Mouse (Mus musculus): ENCODE results near the gene Ccdc177. TPM values are rescaled to one million over a fixed set of nuclear protein-coding genes. Genes with fewer than 3 reads are reported as not detected.

Ccdc177 gene
- polyA plus RNA-seq, 1 experiment, result not detected

DNA sequence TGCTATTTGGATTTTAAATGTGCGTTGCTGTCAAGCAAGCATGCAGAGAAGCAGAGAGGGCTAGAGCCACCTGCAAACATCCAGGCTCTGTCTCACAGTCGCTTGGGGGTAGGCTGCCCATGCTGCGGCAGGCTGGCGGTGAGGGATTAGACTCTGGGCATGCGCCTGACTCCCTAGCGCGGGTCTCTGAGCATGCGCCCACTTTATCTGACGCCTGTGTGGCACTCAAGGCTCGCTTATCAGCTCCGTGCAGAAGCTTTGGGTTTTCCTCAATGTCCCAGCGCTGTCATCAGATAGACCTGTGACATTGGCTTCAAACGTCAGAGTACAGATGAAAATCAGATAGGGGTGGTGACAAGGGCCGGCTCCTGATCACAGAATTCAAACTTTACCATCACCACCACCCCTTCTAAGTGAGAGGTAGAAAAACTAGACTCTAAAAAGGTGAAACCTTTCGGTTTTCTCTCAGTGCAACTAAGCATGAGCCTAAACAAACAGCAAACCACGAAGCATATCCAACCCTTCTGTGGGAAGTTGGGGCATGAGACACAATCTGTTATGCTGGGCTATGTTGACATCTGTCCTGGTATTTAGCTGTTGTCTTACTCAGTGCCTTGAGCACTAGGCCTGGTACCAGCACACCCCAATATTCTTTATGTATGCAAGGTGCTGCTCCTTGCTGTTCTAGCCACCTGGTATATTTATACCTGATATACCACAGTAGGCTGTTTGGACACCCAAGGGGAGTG is 17.9 kb upstream of the Ccdc177 start:
- TF ChIP-seq POLR2A (IDR thresholded peaks at IDR 0.05; ENCODE audit: control insufficient read depth, extremely low read depth, insufficient read depth, low read length, poor library complexity) (no peak), CTCF (IDR thresholded peaks at IDR 0.05; ENCODE audit: borderline replicate concordance, control insufficient read depth, extremely low read depth, insufficient read depth, low read length, poor library complexity) (no peak)
- H3K36me3 ChIP-seq (ENCODE audit: control insufficient read depth, insufficient read depth, low read length), result no peaks in the 10 kb centered on the region
- no peak overlapping the region for H3K4me3 ChIP-seq (ENCODE audit: control insufficient read depth, insufficient read depth, low read length)
- peaks cover 5% of the 10 kb centered on the region for H3K4me1 ChIP-seq (replicated peaks; ENCODE audit: control insufficient read depth, insufficient read depth, low read length)
- H3K27me3 ChIP-seq (ENCODE audit: control insufficient read depth, insufficient read depth, low read length), result no peaks in the 10 kb centered on the region
- DNase-seq, result no peak
- H3K27ac ChIP-seq (ENCODE audit: control insufficient read depth, insufficient read depth, low read length), result no peak overlapping the region
- WGBS, result 58% methylated on average over 16 of the region's 16 CpGs

GRCm38 (mm10) chr12:80776046-80776634 is 15.7 kb upstream of the Ccdc177 start:
- Histone ChIP-seq H3K36me3 (ENCODE audit: control insufficient read depth, insufficient read depth, low read length) (no peaks in the 10 kb centered on the region), H3K27ac (ENCODE audit: control insufficient read depth, insufficient read depth, low read length) (no peak overlapping the region), H3K4me1 (replicated peaks; ENCODE audit: control insufficient read depth, insufficient read depth, low read length) (peaks cover 5% of the 10 kb centered on the region), H3K4me3 (ENCODE audit: control insufficient read depth, insufficient read depth, low read length) (no peak overlapping the region), H3K27me3 (ENCODE audit: control insufficient read depth, insufficient read depth, low read length) (no peaks in the 10 kb centered on the region)
- no peak for DNase-seq
- WGBS, result 67% methylated on average over 4 of the region's 4 CpGs
- TF ChIP-seq CTCF (IDR thresholded peaks at IDR 0.05; ENCODE audit: borderline replicate concordance, control insufficient read depth, extremely low read depth, insufficient read depth, low read length, poor library complexity) (no peak), POLR2A (IDR thresholded peaks at IDR 0.05; ENCODE audit: control insufficient read depth, extremely low read depth, insufficient read depth, low read length, poor library complexity) (no peak)

DNA sequence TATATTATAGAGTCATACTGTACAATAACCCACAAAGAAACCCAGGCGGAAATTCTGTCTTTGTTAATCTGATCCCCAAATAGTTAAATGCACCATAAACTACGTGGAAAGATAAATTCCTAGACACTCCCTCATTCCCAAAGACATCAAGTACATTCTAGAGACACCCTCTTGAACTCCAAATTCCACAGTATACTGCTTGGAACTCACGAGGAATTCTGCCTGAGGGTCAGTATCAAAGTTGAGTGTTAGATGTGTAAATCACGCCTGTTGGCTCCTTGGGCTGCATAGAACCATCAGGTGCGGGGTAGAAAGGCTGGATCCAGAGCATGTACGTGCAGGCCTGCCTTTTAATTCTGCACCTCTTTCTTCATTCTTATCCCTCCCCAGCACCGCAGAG is 14.3 kb upstream of the Ccdc177 start:
- TF ChIP-seq CTCF (IDR thresholded peaks at IDR 0.05; ENCODE audit: borderline replicate concordance, control insufficient read depth, extremely low read depth, insufficient read depth, low read length, poor library complexity) (no peak), POLR2A (IDR thresholded peaks at IDR 0.05; ENCODE audit: control insufficient read depth, extremely low read depth, insufficient read depth, low read length, poor library complexity) (no peak)
- no peaks in the 10 kb centered on the region for H3K27me3 ChIP-seq (ENCODE audit: control insufficient read depth, insufficient read depth, low read length)
- H3K36me3 ChIP-seq (ENCODE audit: control insufficient read depth, insufficient read depth, low read length), result no peaks in the 10 kb centered on the region
- DNase-seq, result no peak
- no peak overlapping the region for H3K27ac ChIP-seq (ENCODE audit: control insufficient read depth, insufficient read depth, low read length)
- 93% methylated on average over 7 of the region's 7 CpGs for WGBS
- no peak overlapping the region for H3K4me3 ChIP-seq (ENCODE audit: control insufficient read depth, insufficient read depth, low read length)
- peaks cover 5% of the 10 kb centered on the region for H3K4me1 ChIP-seq (replicated peaks; ENCODE audit: control insufficient read depth, insufficient read depth, low read length)

DNA sequence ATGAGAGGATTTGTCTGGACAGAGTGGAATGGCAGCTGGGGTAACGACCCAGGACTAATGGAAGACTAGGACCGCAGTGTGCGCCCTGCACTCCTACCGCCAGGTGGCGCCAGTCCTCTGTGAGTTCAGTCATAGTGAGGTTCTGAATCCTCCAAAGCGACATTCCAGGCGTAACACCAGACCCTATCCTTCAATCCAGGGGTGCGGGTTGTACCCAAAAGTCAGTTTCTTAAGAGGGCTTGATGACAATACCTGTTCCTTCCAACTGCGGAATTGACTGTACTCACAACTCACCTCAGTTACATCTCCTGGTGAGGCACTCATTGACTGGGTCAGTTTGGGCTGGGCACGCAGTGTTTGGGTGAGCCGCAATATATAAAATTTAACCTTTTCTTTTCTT is 9.2 kb upstream of the Ccdc177 start:
- 14% methylated on average over 11 of the region's 11 CpGs for WGBS
- Histone ChIP-seq H3K36me3 (ENCODE audit: control insufficient read depth, insufficient read depth, low read length) (no peaks in the 10 kb centered on the region), H3K4me1 (replicated peaks; ENCODE audit: control insufficient read depth, insufficient read depth, low read length) (no peaks in the 10 kb centered on the region), H3K4me3 (ENCODE audit: control insufficient read depth, insufficient read depth, low read length) (no peak overlapping the region), H3K27me3 (ENCODE audit: control insufficient read depth, insufficient read depth, low read length) (no peaks in the 10 kb centered on the region), H3K27ac (ENCODE audit: control insufficient read depth, insufficient read depth, low read length) (no peak overlapping the region)
- peak; percentile 54 for DNase-seq
- TF ChIP-seq CTCF (IDR thresholded peaks at IDR 0.05; ENCODE audit: borderline replicate concordance, control insufficient read depth, extremely low read depth, insufficient read depth, low read length, poor library complexity) (peak; percentile 93; the same call in 1 of the 2 replicates), POLR2A (IDR thresholded peaks at IDR 0.05; ENCODE audit: control insufficient read depth, extremely low read depth, insufficient read depth, low read length, poor library complexity) (no peak)

DNA sequence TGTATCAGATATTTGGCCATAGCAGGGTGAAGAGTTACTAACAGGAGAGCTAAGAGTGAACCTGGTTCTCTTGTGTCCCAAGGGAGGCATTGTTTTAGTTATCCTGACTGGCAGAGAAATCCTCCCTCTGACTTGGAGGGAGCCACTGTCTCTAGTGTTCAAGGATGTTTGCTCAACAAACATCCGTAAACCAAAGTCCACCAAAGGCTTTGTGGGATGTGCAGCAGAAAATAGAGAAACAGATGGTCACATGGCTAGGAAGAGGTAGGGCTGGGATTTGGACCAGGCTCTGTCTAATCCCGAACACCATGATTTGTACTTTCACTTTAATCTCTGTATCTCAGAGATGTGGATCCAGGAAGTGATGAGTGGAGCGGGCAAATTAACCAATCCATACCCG is 3.6 kb upstream of the Ccdc177 start:
- H3K27ac ChIP-seq (ENCODE audit: control insufficient read depth, insufficient read depth, low read length), result no peak overlapping the region
- H3K36me3 ChIP-seq (ENCODE audit: control insufficient read depth, insufficient read depth, low read length), result no peaks in the 10 kb centered on the region
- 70% methylated on average over 4 of the region's 4 CpGs for WGBS
- H3K27me3 ChIP-seq (ENCODE audit: control insufficient read depth, insufficient read depth, low read length), result peaks cover 13% of the 10 kb centered on the region
- TF ChIP-seq POLR2A (IDR thresholded peaks at IDR 0.05; ENCODE audit: control insufficient read depth, extremely low read depth, insufficient read depth, low read length, poor library complexity), result no peak
- TF ChIP-seq CTCF (IDR thresholded peaks at IDR 0.05; ENCODE audit: borderline replicate concordance, control insufficient read depth, extremely low read depth, insufficient read depth, low read length, poor library complexity), result no peak
- H3K4me3 ChIP-seq (ENCODE audit: control insufficient read depth, insufficient read depth, low read length), result no peak overlapping the region
- peaks cover 7% of the 10 kb centered on the region for H3K4me1 ChIP-seq (replicated peaks; ENCODE audit: control insufficient read depth, insufficient read depth, low read length)
- no peak for DNase-seq

- H3K36me3 ChIP-seq (ENCODE audit: control insufficient read depth, insufficient read depth, low read length), result no peaks in the 10 kb centered on the region
- no peak for TF ChIP-seq POLR2A (IDR thresholded peaks at IDR 0.05; ENCODE audit: control insufficient read depth, extremely low read depth, insufficient read depth, low read length, poor library complexity)
- no peak for TF ChIP-seq CTCF (IDR thresholded peaks at IDR 0.05; ENCODE audit: borderline replicate concordance, control insufficient read depth, extremely low read depth, insufficient read depth, low read length, poor library complexity)
- no peak overlapping the region for H3K4me3 ChIP-seq (ENCODE audit: control insufficient read depth, insufficient read depth, low read length)
- H3K4me1 ChIP-seq (replicated peaks; ENCODE audit: control insufficient read depth, insufficient read depth, low read length), result peaks cover 18% of the 10 kb centered on the region
- H3K27ac ChIP-seq (ENCODE audit: control insufficient read depth, insufficient read depth, low read length), result no peak overlapping the region
- DNase-seq, result no peak
- 79% methylated on average over 5 of the region's 5 CpGs for WGBS
- peaks cover 23% of the 10 kb centered on the region for H3K27me3 ChIP-seq (ENCODE audit: control insufficient read depth, insufficient read depth, low read length)
These were observed 2.5 kb upstream of the Ccdc177 start for GRCm38 (mm10) chr12:80762982-80763381.
